Mouse (Mus musculus): Measurements from ENCODE around the gene Ikzf1. TPM values are rescaled to one million over a fixed set of nuclear protein-coding genes. Genes with fewer than 3 reads are reported as not detected.

The Ikzf1 gene
- polyA plus RNA-seq, 1 experiment from 2014 or later, result 0.39 TPM

GRCm38 (mm10) chr11:11765414-11765813, 80.6 kb downstream of the Ikzf1 start:
- no peaks in the 10 kb centered on the region for H3K9me3 ChIP-seq (ENCODE audit: control insufficient read depth, low read length)
- no peak overlapping the region for H3K9ac ChIP-seq (ENCODE audit: low read length)
- no peak overlapping the region for H3K4me2 ChIP-seq (replicated peaks; ENCODE audit: low read depth)
- H3K4me3 ChIP-seq (ENCODE audit: low read depth, low read length), result no peak overlapping the region
- no peaks in the 10 kb centered on the region for H3K27me3 ChIP-seq (ENCODE audit: control insufficient read depth, insufficient read depth, low read length)
- no peak for ATAC-seq (ENCODE audit: low FRiP score, low TSS enrichment)
- 53% methylated on average over 1 of the region's 1 CpGs for WGBS
- TF ChIP-seq CTCF (IDR thresholded peaks at IDR 0.05; ENCODE audit: low read depth) (no peak), EP300 (optimal IDR thresholded peaks at IDR 0.05) (no peak)
- DNase-seq (ENCODE audit: low spot score), result no peak
- H3K27ac ChIP-seq (replicated peaks), result no peak overlapping the region
- H3K36me3 ChIP-seq (ENCODE audit: control insufficient read depth, insufficient read depth, low read length), result no peaks in the 10 kb centered on the region
- H3K4me1 ChIP-seq (replicated peaks; ENCODE audit: control insufficient read depth, insufficient read depth), result no peaks in the 10 kb centered on the region

- no peak overlapping the region for H3K27ac ChIP-seq (replicated peaks)
- H3K4me3 ChIP-seq (ENCODE audit: low read depth, low read length), result no peak overlapping the region
- no peaks in the 10 kb centered on the region for H3K4me1 ChIP-seq (replicated peaks; ENCODE audit: control insufficient read depth, insufficient read depth)
- H3K9me3 ChIP-seq (ENCODE audit: control insufficient read depth, low read length), result no peaks in the 10 kb centered on the region
- H3K36me3 ChIP-seq (ENCODE audit: control insufficient read depth, insufficient read depth, low read length), result no peaks in the 10 kb centered on the region
- H3K27me3 ChIP-seq (ENCODE audit: control insufficient read depth, insufficient read depth, low read length), result no peaks in the 10 kb centered on the region
- no peak for TF ChIP-seq CTCF (IDR thresholded peaks at IDR 0.05; ENCODE audit: low read depth)
- WGBS, result 85% methylated on average over 1 of the region's 1 CpGs
- no peak overlapping the region for H3K9ac ChIP-seq (ENCODE audit: low read length)
- no peak for ATAC-seq (ENCODE audit: low FRiP score, low TSS enrichment)
- no peak for DNase-seq (ENCODE audit: low spot score)
- H3K4me2 ChIP-seq (replicated peaks; ENCODE audit: low read depth), result no peak overlapping the region
Measured at GRCm38 (mm10) chr11:11766105-11766504, 81.3 kb downstream of the Ikzf1 start.

DNA sequence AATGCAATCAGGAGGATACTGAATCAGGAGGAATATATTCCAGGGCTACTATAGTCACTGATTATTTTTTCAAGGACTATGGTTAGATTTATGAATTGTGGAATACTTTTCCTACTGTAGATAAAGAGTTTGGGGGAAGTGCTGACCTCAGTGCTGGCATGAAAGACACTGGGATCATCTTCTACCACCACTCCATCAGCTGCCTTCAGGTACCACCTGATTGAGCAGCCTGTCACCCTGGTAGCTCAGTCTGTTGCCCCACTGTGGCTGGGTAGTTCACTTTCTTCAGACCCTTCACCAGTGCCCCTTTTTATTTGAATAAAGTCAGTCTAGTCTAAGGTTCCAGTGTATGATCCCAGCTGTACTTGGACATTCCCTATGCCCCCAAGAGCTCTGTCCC, 81.9 kb downstream of the Ikzf1 start:
- H3K9me3 ChIP-seq (ENCODE audit: control insufficient read depth, low read length), result no peaks in the 10 kb centered on the region
- DNase-seq (ENCODE audit: low spot score) (no peak), ATAC-seq (ENCODE audit: low FRiP score, low TSS enrichment) (no peak)
- no peaks in the 10 kb centered on the region for H3K4me1 ChIP-seq (replicated peaks; ENCODE audit: control insufficient read depth, insufficient read depth)
- H3K27ac ChIP-seq (replicated peaks), result no peak overlapping the region
- no peak overlapping the region for H3K9ac ChIP-seq (ENCODE audit: low read length)
- no peaks in the 10 kb centered on the region for H3K27me3 ChIP-seq (ENCODE audit: control insufficient read depth, insufficient read depth, low read length)
- H3K4me2 ChIP-seq (replicated peaks; ENCODE audit: low read depth), result no peak overlapping the region
- H3K4me3 ChIP-seq (ENCODE audit: low read depth, low read length), result no peak overlapping the region
- no peak for TF ChIP-seq EP300 (optimal IDR thresholded peaks at IDR 0.05)
- no peak for TF ChIP-seq CTCF (IDR thresholded peaks at IDR 0.05; ENCODE audit: low read depth)
- no peaks in the 10 kb centered on the region for H3K36me3 ChIP-seq (ENCODE audit: control insufficient read depth, insufficient read depth, low read length)

DNA sequence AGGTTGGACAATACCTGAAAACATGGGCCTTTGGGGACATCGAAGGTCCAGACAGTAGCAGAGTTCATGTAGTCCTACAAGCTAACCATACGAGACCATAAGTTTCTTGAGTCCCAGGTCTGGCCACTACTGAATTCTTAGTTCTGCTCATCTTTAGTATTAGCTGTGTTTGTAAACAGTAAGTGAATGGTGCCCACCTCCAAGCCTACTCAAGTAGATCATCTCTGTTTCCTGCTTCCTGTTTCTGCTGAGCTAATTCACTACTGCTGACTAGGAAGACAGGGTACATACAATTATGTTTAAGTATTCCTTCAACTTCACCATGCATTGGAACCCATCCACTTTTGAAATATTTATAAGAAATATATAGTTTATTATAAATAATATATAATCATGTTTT, 83.3 kb downstream of the Ikzf1 start:
- Histone ChIP-seq H3K9me3 (ENCODE audit: control insufficient read depth, low read length) (no peaks in the 10 kb centered on the region), H3K4me3 (ENCODE audit: low read depth, low read length) (no peak overlapping the region), H3K27me3 (ENCODE audit: control insufficient read depth, insufficient read depth, low read length) (no peaks in the 10 kb centered on the region), H3K27ac (replicated peaks) (no peak overlapping the region), H3K36me3 (ENCODE audit: control insufficient read depth, insufficient read depth, low read length) (no peaks in the 10 kb centered on the region), H3K9ac (ENCODE audit: low read length) (no peak overlapping the region), H3K4me1 (replicated peaks; ENCODE audit: control insufficient read depth, insufficient read depth) (no peaks in the 10 kb centered on the region), H3K4me2 (replicated peaks; ENCODE audit: low read depth) (no peak overlapping the region)
- ATAC-seq (ENCODE audit: low FRiP score, low TSS enrichment) (no peak), DNase-seq (ENCODE audit: low spot score) (no peak)
- TF ChIP-seq EP300 (optimal IDR thresholded peaks at IDR 0.05), result no peak
- TF ChIP-seq CTCF (IDR thresholded peaks at IDR 0.05; ENCODE audit: low read depth), result no peak
- 90% methylated on average over 2 of the region's 2 CpGs for WGBS

GRCm38 (mm10) chr11:11769281-11769680, 84.5 kb downstream of the Ikzf1 start:
- no peak for DNase-seq (ENCODE audit: low spot score)
- Histone ChIP-seq H3K27ac (replicated peaks) (no peak overlapping the region), H3K4me1 (replicated peaks; ENCODE audit: control insufficient read depth, insufficient read depth) (no peaks in the 10 kb centered on the region), H3K27me3 (ENCODE audit: control insufficient read depth, insufficient read depth, low read length) (no peaks in the 10 kb centered on the region), H3K4me2 (replicated peaks; ENCODE audit: low read depth) (no peak overlapping the region), H3K4me3 (ENCODE audit: low read depth, low read length) (no peak overlapping the region), H3K9ac (ENCODE audit: low read length) (no peak overlapping the region), H3K9me3 (ENCODE audit: control insufficient read depth, low read length) (no peaks in the 10 kb centered on the region), H3K36me3 (ENCODE audit: control insufficient read depth, insufficient read depth, low read length) (no peaks in the 10 kb centered on the region)
- 92% methylated on average over 20 of the region's 20 CpGs for WGBS
- ATAC-seq (ENCODE audit: low FRiP score, low TSS enrichment), result no peak
- no peak for TF ChIP-seq CTCF (IDR thresholded peaks at IDR 0.05; ENCODE audit: low read depth)
- no peak for TF ChIP-seq EP300 (optimal IDR thresholded peaks at IDR 0.05)

GRCm38 (mm10) chr11:11770691-11771090, 85.9 kb downstream of the Ikzf1 start:
- no peak for ATAC-seq (ENCODE audit: low FRiP score, low TSS enrichment)
- no peak overlapping the region for H3K4me3 ChIP-seq (ENCODE audit: low read depth, low read length)
- H3K27ac ChIP-seq (replicated peaks), result no peak overlapping the region
- WGBS, result 81% methylated on average over 3 of the region's 3 CpGs
- no peak for DNase-seq (ENCODE audit: low spot score)
- H3K27me3 ChIP-seq (ENCODE audit: control insufficient read depth, insufficient read depth, low read length), result no peaks in the 10 kb centered on the region
- no peaks in the 10 kb centered on the region for H3K4me1 ChIP-seq (replicated peaks; ENCODE audit: control insufficient read depth, insufficient read depth)
- no peaks in the 10 kb centered on the region for H3K9me3 ChIP-seq (ENCODE audit: control insufficient read depth, low read length)
- H3K36me3 ChIP-seq (ENCODE audit: control insufficient read depth, insufficient read depth, low read length), result no peaks in the 10 kb centered on the region
- no peak overlapping the region for H3K9ac ChIP-seq (ENCODE audit: low read length)
- TF ChIP-seq EP300 (optimal IDR thresholded peaks at IDR 0.05) (no peak), CTCF (IDR thresholded peaks at IDR 0.05; ENCODE audit: low read depth) (no peak)
- no peak overlapping the region for H3K4me2 ChIP-seq (replicated peaks; ENCODE audit: low read depth)
